Mouse (Mus musculus) cerebellum, adult 2 months (tissue): ENCODE measurements around the gene Nat8l.

Source experiments
- CTCF ChIP-seq: fragments of 200-500 bp; IDR thresholded peaks from 2 replicates; pipeline ENCODE4 v1.5.1; 2011; ENCODE audit warnings: low read depth, mild to moderate bottlenecking, control low read depth, low read length, moderate library complexity, borderline replicate concordance; ENCODE audit not compliant: insufficient read depth
- POLR2A ChIP-seq: fragments of 200-500 bp; IDR thresholded peaks from 2 replicates; pipeline ENCODE4 v1.6.1; 2011; ENCODE audit warnings: low read length, control low read depth, borderline replicate concordance; ENCODE audit not compliant: insufficient read depth

- no peak for TF ChIP-seq CTCF
- no peak for TF ChIP-seq POLR2A
These were observed 11.7 kb downstream of the Nat8l start for GRCm38 (mm10) chr5:34007392-34007941.
